Mouse (Mus musculus) adrenal gland, postnatal 4 days (tissue): ENCODE results near the gene Prkce. TPM values are rescaled to one million over a fixed set of nuclear protein-coding genes. Genes with fewer than 3 reads are reported as not detected.

Experiments used
- DNase-seq, 2 experiments: peaks; one replicate each; pipeline ENCODE4 v3.0.0; 2021 to 2022; ENCODE audit warnings: low spot score in 2 of 2, mixed read lengths in 2 of 2
- total RNA-seq, 2 experiments: library from RNA; stranded (reverse); gene quantifications; 2 replicates each; pipeline ENCODE4 v1.2.3; 2021

The Prkce gene
- total RNA-seq, 2 experiments from 2014 or later: 25.2 to 27.4 TPM

GRCm38 (mm10) chr17:86505183-86505631, 337.6 kb downstream of the Prkce start, which contains the start of gene Gm10309:
TSS of gene Gm10309 (minus strand) at chr17:86505232.
- DNase-seq: no peak

DNA sequence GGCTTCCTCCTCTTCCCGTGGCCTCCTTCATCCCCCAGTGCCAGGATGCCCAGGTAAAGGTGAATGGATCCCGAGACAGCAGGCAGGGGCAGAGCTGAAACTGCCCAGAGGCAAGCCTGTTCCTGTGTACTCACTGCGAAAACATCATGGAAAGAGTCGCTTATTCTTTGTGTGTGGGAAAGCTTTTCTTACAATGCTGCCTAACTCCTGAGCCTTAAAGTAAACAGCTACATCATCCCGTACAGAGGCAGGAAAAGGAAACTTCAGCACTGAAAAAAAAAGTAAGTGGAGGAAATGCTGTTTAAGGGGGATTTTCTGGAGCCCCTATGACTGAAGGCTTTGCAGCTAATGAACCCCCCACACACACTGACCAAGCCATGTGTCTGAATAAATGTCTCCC, 339.3 kb downstream of the Prkce start:
- no peak for DNase-seq

GRCm38 (mm10) chr17:86507342-86508211, 340.0 kb downstream of the Prkce start:
- DNase-seq: no peak

DNA sequence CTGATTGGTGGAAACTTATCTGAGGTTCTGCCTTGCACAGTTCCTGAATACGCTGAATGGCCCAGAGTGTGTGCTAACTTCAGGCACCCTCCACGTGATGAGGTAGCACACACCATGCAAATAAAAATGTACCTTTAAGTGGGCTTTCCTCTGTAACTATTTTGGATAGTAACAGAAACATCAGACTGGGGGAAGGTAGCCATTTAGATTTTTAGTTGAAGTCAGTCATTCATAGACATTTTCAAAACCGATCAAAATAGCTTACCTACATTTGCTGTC, 340.6 kb downstream of the Prkce start:
- DNase-seq: no peak

- DNase-seq: no peak
These were observed 342.3 kb downstream of the Prkce start for GRCm38 (mm10) chr17:86509871-86510270.

GRCm38 (mm10) chr17:86514974-86515620, 347.5 kb downstream of the Prkce start:
- DNase-seq: no peak

DNA sequence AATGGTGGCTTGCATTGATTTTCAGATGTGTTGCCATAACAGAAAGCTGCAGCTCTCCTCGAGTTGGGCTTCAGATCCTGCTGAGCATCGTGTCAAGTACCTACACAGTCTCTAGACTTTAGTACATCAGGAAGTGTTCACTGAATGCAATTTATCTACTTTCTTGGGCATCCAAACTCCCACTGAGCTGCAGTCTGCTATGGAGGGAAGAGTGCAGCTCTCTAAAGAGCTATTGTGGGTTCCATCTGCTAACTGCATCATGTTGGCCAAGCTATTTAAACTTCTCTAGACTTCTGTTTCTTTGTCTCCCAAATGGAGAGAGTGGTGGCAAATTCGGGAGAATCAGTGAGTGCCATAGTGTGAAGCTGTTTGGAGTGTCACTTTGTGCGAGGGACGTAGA, 349.0 kb downstream of the Prkce start:
- DNase-seq: no peak

DNA sequence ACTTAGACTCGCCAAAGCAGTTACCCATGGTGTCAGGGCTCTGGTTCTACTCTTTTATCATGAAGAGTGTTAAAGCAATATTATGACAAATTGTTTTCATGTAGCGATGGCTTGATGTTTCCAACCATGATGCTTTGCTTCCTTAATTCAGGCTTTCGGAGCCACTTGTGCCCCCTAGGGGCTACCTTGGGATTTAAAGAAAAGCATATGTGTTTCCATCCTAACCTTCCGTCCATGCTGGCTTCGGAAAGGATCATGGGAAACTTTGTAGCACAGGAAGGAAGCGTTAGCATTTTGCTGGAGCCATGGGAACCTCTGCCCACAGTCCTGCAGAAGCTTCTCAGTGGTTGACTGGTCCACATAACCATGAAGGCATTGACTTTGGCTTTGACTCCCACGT, 351.0 kb downstream of the Prkce start:
- DNase-seq: no peak

GRCm38 (mm10) chr17:86521252-86521651, 353.7 kb downstream of the Prkce start:
- DNase-seq: no peak

DNA sequence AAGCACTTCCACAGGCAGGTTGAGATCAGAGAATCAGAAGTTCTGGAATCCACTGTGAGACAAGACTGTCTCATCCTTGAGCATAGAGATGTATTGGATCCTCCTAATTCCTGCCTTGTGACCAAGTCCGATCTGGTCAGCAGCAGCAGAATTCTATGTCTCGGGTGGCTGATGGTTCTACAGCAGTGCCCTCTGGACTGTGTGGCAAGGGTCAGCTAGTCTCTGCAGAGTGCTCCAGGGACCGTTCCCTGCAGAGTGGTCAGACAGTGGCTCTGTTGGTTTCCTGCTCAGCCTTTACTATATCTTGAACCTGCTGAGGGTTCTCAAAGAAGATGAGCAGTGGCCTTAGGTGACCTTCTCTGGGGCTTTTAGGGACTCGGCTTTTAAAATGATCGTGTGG, 355.1 kb downstream of the Prkce start:
- DNase-seq: no peak

DNA sequence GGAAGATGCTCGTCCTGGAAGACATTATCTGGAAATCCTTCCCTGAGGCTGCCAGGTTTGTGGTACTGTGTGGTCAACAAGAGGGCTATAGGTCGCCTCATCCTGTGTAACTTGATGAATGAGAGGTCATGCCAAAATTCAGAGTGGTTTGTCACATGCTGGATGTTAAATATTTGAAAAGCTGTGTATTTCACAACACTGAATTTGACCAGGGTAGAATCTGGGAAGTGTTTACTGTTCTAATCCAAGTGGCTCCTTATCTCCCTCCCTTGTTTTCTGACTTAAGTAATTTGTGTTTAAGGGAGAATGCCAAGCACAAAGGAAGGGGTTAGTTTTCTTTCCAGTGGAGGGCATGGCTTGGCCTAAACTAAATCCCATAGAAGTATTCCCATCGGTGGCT, 355.8 kb downstream of the Prkce start:
- no peak for DNase-seq

- DNase-seq: no peak
These were observed 356.3 kb downstream of the Prkce start for GRCm38 (mm10) chr17:86523843-86524242.

DNA sequence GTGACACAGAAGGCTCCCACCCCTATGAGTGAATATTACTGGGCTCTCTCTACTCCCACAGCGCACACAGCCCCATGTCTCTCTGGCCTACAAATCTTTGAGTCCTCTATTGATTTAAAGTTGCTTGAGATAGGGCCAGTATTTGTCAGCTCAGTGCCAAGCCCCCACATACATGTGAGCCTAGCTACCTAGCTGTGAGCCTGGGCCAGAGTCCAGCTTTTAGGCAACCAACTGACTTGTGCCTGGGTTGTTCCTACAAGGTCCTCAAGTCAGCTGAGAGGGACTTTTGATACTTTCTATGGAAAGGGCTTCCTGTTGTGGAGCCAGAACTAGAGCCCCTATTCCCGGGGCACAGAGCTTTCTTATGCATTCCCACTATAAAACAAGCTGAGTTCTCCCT, 357.5 kb downstream of the Prkce start:
- DNase-seq: no peak

DNA sequence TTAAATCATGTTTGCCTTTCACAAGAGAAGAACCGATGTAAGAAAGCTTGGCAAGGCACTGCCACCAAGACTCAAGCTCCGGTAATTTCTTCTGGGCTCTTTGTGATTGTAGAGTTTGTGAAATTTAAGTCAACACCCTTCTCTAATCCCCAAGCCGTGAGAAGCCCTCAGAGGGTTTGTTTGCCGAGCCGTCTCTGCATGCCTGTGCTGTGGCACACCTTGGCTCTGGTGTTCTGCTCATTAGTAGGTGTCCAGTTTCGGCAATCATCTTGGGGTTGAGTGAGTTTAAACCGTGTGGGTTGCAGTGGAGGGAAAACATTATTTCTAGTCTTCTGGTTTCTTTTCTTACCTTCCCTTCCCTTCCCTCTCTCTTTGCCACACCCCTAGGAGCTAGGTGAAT, 358.4 kb downstream of the Prkce start:
- DNase-seq: no peak

GRCm38 (mm10) chr17:86527298-86527697, 359.7 kb downstream of the Prkce start:
- no peak for DNase-seq

GRCm38 (mm10) chr17:86529003-86529402, 361.4 kb downstream of the Prkce start:
- no peak for DNase-seq

DNA sequence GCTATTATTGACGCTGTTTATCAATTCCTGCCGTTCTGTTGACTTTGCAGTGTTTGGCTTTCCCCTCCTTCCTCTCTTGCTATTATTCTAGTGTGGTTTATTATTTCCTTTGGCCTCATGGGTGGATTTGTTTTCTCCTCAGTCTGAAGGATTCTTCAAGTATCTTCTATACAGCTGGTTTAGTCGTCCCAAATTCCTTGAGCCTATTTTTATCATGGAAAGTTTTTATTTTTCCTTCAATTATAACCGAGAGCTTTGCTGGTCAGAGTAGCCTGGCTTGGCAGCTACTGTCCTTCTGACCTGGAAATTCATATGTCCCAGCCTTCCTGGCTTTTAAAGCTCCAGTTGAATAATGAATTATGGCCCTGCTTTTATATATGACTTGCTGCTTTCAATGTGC, 361.8 kb downstream of the Prkce start:
- DNase-seq: no peak

DNA sequence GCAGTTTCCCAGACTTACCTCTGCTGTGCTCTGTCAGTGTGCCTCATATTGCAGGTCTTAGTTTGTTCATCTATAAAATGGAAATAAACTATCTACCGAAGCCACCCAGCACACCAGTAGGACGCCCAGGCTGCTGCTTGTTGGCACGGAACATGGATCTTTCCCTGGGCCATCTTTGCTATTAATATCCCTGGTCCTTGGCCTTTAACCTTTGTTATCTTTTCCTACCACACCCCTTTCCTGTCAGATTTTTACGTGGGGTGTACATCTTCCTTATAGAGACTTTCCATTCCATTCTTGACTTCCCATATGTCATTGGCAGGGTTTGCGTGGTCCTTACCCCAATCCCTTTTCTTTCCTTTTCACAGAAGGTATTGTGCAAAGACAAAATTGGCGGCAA, 363.6 kb downstream of the Prkce start:
- no peak for DNase-seq

GRCm38 (mm10) chr17:86532783-86533548, 365.4 kb downstream of the Prkce start:
- no peak for DNase-seq

DNA sequence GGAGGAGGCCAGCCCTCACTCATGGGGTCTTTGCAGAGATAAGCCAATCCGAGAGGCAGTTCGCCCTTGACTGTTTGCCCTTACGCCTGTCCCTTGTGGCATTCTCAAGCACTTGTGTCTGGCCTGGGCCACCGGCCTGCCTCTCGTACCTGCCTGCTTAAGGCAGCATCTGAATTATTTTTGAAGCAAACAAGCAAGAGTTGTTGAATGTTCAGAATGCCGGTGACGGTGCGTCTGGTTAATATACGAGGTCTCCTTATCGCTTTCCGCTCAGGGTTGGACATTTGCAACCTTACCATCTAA, 365.9 kb downstream of the Prkce start:
- no peak for DNase-seq

DNA sequence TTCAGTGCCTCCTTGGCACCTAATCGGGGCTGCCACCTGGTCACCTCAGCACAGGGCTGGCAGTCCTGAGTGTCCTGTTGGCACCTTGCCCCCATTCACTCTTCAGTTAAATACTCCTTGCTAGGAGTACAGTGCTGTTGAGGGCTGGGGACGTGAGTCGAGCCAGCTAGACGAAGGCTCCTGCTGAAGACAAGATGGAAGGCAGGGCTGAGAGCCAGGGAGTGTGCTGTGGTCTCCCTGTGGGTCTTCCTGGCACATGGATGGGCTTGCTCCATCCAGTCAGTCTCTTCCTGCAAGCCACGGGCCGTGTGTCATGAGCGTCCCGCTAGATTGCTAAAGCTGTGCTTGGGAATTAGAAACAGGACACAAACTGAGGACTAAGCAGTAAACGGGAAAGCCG, 367.5 kb downstream of the Prkce start:
- DNase-seq: no peak
